Mouse (Mus musculus) CH12.LX (cell line): ENCODE measurements around the gene Tas2r104. TPM values are rescaled to one million over a fixed set of nuclear protein-coding genes. Genes with fewer than 3 reads are reported as not detected.

ENCODE experiments used
- DNase-seq: peaks from one replicate; pipeline ENCODE4 v3.0.0-alpha.2; 2013; ENCODE audit errors: extremely low read depth
- H3K27ac ChIP-seq: 2 replicates; pipeline ENCODE4 v1.5.1; 2012; ENCODE audit warnings: low read depth, mild to moderate bottlenecking, control low read depth, moderate library complexity; ENCODE audit not compliant: insufficient read depth
- H3K27me3 ChIP-seq: replicated peaks from 2 replicates; pipeline ENCODE3; 2012; ENCODE audit warnings: inconsistent platforms
- H3K36me3 ChIP-seq, 2 experiments: replicated peaks in 1 of 2; 2 replicates each; pipeline versions ENCODE3 to v1.6.1; 2012; ENCODE audit warnings: inconsistent platforms in 1 of 2, low read length in 1 of 2, mild to moderate bottlenecking in 1 of 2, mixed read lengths in 1 of 2, moderate library complexity in 1 of 2; ENCODE audit not compliant: control insufficient read depth in 1 of 2, insufficient read depth in 1 of 2
- H3K4me1 ChIP-seq, 2 experiments: 2 replicates each; pipeline ENCODE4 v1.6.1; 2012; ENCODE audit warnings: inconsistent platforms in 1 of 2, moderate library complexity in 1 of 2; ENCODE audit not compliant: insufficient read depth in 2 of 2, control insufficient read depth in 1 of 2
- H3K4me2 ChIP-seq: 2 replicates; pipeline ENCODE4 v1.6.1; 2012; ENCODE audit warnings: low read depth, mild to moderate bottlenecking, control low read depth; ENCODE audit not compliant: poor library complexity, insufficient read depth, severe bottlenecking
- H3K4me3 ChIP-seq, 3 experiments: fragments of 150-350 bp in 1 of 3; sonication (generic) in 1 of 3; replicated peaks in 1 of 3; 2 replicates each; pipeline versions ENCODE3 to v1.5.1; 2011 to 2012; ENCODE audit warnings: low read depth in 2 of 3, low read length in 2 of 3, mild to moderate bottlenecking in 2 of 3, moderate library complexity in 2 of 3, control low read depth in 1 of 3, improper control_type of control experiment in 1 of 3, inconsistent platforms in 1 of 3, mixed read lengths in 1 of 3; ENCODE audit not compliant: poor library complexity in 1 of 3
- H3K79me2 ChIP-seq: replicated peaks from 2 replicates; pipeline ENCODE4 v1.6.1; 2012; ENCODE audit warnings: mild to moderate bottlenecking, moderate library complexity; ENCODE audit not compliant: control insufficient read depth, poor library complexity, insufficient read depth, severe bottlenecking; ENCODE audit errors: extremely low read depth
- H3K9ac ChIP-seq: 2 replicates; pipeline ENCODE4 v1.6.1; 2012; ENCODE audit warnings: low read depth, mild to moderate bottlenecking, control low read depth, moderate library complexity; ENCODE audit not compliant: insufficient read depth
- H3K9me3 ChIP-seq: replicated peaks from 2 replicates; pipeline ENCODE3; 2012; ENCODE audit warnings: low read length, inconsistent platforms, mixed read lengths
- MXI1 ChIP-seq: IDR thresholded peaks from 2 replicates; pipeline ENCODE4 v1.6.1; 2011; ENCODE audit warnings: mild to moderate bottlenecking, low read depth, low read length, improper control_type of control experiment
- dilution Hi-C: fragments of 300-500 bp; cut with MboI; formaldehyde crosslinking; loops from 2 replicates; pipeline ENCODE4 v1.14.3; 2020; ENCODE audit warnings: low sequenced_read_pairs; ENCODE audit not compliant: extremely low pct_unique_long_range_greater_than_20kb, extremely low pct_ligation_motif_present
- in situ Hi-C: fragments of 300-500 bp; cut with MboI; formaldehyde crosslinking; loops from 3 replicates; pipeline ENCODE4 v1.14.3; 2019; ENCODE audit warnings: low sequenced_read_pairs, low pct_ligation_motif_present, low pct_unique_long_range_greater_than_20kb, mixed read lengths
- polyA plus RNA-seq: library from polyadenylated mRNA; unstranded; fragments of >175 nt; gene quantifications from 2 replicates; pipeline ENCODE4 v1.2.1, GENCODE M21; 2012; ENCODE audit warnings: low read depth; ENCODE audit not compliant: insufficient read length
- total RNA-seq, 2 experiments: library from RNA; depleted of rRNA; stranded (reverse); fragments of 300-350 nt in 1 of 2; fragments of >200 nt in 1 of 2; gene quantifications; 2 replicates each; pipeline ENCODE4 v1.2.3; 2012 to 2014

The Tas2r104 gene
- total and polyA plus RNA-seq, 3 experiments: not detected

DNA sequence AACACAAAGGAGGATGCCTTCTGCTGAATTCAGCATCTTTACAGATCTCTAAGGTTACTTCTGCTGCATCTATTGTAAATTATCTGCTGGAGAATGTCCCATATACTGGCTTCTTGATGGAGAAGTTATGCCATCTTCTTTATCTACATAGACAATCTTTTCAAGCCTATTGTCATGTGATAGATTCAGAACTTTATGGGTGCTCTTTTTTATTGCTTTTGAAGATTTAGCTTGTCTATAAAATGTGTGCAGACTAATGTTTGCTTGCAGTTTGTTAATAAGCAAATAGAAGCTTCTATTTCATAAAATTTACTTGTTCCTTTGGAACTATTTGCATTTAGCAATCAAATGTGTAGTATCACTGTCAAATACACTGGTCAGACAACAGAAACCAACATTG, 25.5 kb downstream of the Tas2r104 start, which contains the start of gene Tas2r107:
Gene Tas2r107, minus strand, starts transcription at position 101 of the 400 bp plus-strand sequence.
- no peak within 1 kb of the TSS for H3K4me3 ChIP-seq
- H3K4me1 ChIP-seq: no peaks in the 10 kb centered on the region
- no peaks in the 10 kb centered on the region for H3K79me2 ChIP-seq
- H3K27ac ChIP-seq: no peak within 1 kb of the TSS
- no peak within 1 kb of the TSS for H3K9ac ChIP-seq
- dilution Hi-C loops: no loop called here
- H3K27me3 ChIP-seq: no peaks in the 10 kb centered on the region
- no peaks in the 10 kb centered on the region for H3K36me3 ChIP-seq
- in situ Hi-C loops: no loop called here
- no peak within 1 kb of the TSS for H3K4me2 ChIP-seq
- no peak for DNase-seq
- H3K9me3 ChIP-seq: peaks cover 10% of the 10 kb centered on the region
- no peak for TF ChIP-seq MXI1
- TF ChIP-seq, all 38 proteins: peak for 0

Other genes starting within 250 kb of the Tas2r104 start
- not detected in 2 replicates for gene 5430401F13Rik, start 199.3 kb downstream of the Tas2r104 start, total RNA-seq (2012; rRNA removed)
- not detected in 2 replicates for gene 5430401F13Rik, start 199.3 kb downstream of the Tas2r104 start, total RNA-seq (2014; rRNA removed)
- not detected in 2 replicates for gene 5430401F13Rik, start 199.3 kb downstream of the Tas2r104 start, polyA plus RNA-seq
- gene Gm6619, start 199.3 kb downstream of the Tas2r104 start, total RNA-seq (2012; rRNA removed): not detected in 2 replicates
- gene Gm6619, start 199.3 kb downstream of the Tas2r104 start, total RNA-seq (2014; rRNA removed): not detected in 2 replicates
- gene Gm6619, start 199.3 kb downstream of the Tas2r104 start, polyA plus RNA-seq: not detected in 2 replicates
- not detected in 2 replicates for gene Tas2r130, start 54.8 kb downstream of the Tas2r104 start, total RNA-seq (2012; rRNA removed)
- not detected in 2 replicates for gene Tas2r130, start 54.8 kb downstream of the Tas2r104 start, total RNA-seq (2014; rRNA removed)
- not detected in 2 replicates for gene Tas2r130, start 54.8 kb downstream of the Tas2r104 start, polyA plus RNA-seq
- gene Tas2r107, start 25.6 kb downstream of the Tas2r104 start, total RNA-seq (2012; rRNA removed): not detected in 2 replicates
- not detected in 2 replicates for gene Tas2r107, start 25.6 kb downstream of the Tas2r104 start, total RNA-seq (2014; rRNA removed)
- not detected in 2 replicates for gene Tas2r107, start 25.6 kb downstream of the Tas2r104 start, polyA plus RNA-seq
- not detected in 2 replicates for gene Tas2r106, start 6.9 kb downstream of the Tas2r104 start, total RNA-seq (2012; rRNA removed)
- not detected in 2 replicates for gene Tas2r106, start 6.9 kb downstream of the Tas2r104 start, total RNA-seq (2014; rRNA removed)
- not detected in 2 replicates for gene Tas2r106, start 6.9 kb downstream of the Tas2r104 start, polyA plus RNA-seq
- not detected in 2 replicates for gene Tas2r105, start 1.8 kb upstream of the Tas2r104 start, total RNA-seq (2012; rRNA removed)
- gene Tas2r105, start 1.8 kb upstream of the Tas2r104 start, total RNA-seq (2014; rRNA removed): not detected in 2 replicates
- not detected in 2 replicates for gene Tas2r105, start 1.8 kb upstream of the Tas2r104 start, polyA plus RNA-seq
- not detected in 2 replicates for gene Tas2r114, start 4.3 kb upstream of the Tas2r104 start, total RNA-seq (2012; rRNA removed)
- not detected in 2 replicates for gene Tas2r114, start 4.3 kb upstream of the Tas2r104 start, total RNA-seq (2014; rRNA removed)
- not detected in 2 replicates for gene Tas2r114, start 4.3 kb upstream of the Tas2r104 start, polyA plus RNA-seq